Mouse (Mus musculus) adrenal gland, adult 18-20 months (tissue): ENCODE results near the gene Adamts14. TPM values are rescaled to one million over a fixed set of nuclear protein-coding genes. Genes with fewer than 3 reads are reported as not detected.

Experiments
- DNase-seq, 2 experiments: peaks; one replicate each; pipeline ENCODE4 v3.0.0; 2021 to 2022; ENCODE audit warnings: low spot score in 2 of 2
- total RNA-seq, 2 experiments: library from RNA; stranded (reverse); gene quantifications; 1 replicate in 1 of 2; 2 replicates in 1 of 2; pipeline ENCODE4 v1.2.3; 2021

The Adamts14 gene
- total RNA-seq, 2 experiments from 2014 or later, result 1.9 to 2.3 TPM

- DNase-seq, result no peak
Observed at GRCm38 (mm10) chr10:61194611-61195010, 78.6 kb downstream of the Adamts14 start.

DNA sequence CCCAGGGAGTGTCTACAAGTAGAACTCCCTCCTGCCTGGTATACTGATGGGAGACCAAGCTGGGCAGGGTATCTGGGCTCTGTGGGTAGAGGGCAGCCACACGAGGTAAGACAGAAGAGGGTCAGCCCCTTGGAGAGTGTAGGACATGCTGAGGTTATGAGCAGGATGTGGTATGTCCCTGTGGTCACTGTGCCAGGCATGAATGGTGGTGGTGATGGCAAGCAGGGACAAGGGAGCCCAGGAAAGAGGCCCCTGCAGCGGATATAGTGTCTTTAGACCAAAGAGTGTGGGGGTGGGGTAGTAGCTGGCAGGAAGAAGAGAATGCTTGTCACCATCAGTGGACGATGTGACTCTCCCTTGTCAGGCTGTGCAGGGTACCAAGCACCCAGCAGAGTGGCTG is 85.2 kb downstream of the Adamts14 start:
- no peak for DNase-seq

DNA sequence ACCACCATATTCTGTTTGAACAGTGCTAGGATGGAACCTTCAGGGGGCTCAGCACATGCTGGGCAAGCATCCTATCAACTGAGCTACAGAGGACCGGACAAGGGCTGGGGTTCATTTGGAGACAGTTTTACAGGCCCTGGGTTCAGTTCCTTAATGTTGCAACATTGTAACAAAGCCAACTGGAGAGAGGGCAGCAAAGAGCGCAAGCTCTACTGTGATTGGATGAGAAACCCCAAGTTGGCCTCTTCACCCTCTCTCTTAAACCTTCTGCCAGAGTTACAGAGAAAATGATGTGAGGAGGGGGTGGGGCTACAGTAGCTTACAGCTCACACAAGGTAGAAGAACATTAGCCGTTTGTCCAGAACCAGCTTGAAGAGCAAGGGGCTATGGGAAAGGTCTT is 86.2 kb downstream of the Adamts14 start:
- DNase-seq, result no peak

- DNase-seq, result no peak
Observed at GRCm38 (mm10) chr10:61179927-61180326, 93.3 kb downstream of the Adamts14 start.

GRCm38 (mm10) chr10:61178687-61179086 is 94.6 kb downstream of the Adamts14 start:
- DNase-seq, result no peak

DNA sequence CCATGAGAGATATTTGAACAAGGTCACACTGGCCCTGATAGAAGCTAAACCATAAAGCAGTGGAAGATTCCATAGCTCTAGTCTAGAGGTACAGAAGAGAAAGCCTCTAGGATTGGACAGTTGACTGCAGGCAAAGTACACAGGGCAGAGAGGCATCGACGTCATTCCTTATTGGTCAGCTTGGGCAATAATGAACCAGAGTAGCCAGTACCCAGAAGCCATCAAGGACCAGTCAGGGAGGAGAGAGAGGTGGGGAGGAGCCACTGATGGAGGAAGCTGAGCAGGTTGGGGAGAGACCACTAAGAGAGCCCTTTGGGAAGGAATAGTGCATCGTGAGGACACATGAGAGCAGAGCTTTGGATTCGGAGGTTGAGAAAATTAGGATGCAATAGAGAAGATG is 95.5 kb downstream of the Adamts14 start:
- DNase-seq, result no peak

DNA sequence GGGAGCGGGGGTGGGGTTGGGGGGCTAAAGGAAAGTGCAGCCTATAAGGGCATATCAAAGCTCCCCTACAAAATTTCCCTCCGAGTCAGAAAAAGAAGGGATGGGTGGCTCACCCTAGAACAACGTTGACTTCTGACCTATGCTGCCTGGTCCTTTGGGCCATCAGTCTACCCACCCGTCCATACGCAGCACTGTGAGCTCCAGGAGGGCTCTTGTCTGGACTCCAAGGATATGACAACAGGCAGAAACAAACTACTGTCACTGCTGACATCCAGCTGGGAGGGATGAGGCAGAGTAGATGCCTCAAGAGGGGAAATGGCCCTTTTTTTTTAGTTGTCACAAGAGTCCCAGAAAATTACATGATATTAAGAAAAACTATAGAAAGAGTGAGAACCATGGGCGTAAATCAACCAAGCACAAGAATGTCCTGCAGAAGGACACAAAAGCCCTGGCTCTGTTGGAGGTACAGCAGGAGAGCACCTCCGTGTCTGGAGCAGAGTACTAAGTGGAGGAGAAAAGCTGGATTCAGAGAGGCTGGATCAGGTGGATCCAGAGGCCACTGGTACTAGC is 96.9 kb downstream of the Adamts14 start:
- DNase-seq, result no peak

DNA sequence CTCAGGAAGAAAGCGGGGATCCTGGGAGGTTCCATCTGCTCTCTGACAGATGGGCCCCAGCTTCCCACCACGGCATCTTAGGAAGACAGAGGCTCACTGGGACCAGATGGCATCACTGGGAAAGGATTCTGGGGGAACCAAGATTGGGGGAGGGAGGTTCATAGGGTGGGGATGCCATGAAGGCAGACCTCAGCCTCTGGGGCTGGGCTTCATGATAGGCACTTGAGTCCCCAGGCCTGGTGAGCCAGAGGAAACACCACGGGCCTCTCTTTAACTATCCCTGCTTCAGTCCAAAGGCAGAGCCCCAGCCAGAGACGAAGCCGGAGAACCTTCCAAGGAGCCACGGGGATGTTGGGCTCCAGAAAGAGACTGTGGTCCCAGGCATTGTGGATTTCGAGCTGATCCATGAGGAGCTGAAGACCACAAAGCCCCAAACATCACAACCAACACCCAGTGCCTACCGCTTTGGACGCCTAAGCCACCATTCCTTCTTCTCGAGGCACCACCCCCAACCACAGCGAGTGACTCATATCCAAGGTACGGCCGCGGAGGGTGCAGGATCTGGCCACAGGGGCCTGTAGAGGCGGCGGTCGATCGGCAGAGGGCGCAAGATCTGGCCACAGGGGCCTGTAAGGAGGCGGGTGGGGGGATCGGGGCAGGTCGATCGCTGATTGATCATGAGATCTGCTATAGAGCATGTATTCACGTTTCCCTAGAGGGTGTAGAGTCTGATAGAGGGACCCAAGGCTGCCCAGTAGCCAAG is 97.6 kb downstream of the Adamts14 start:
- peak; percentile 14 to 29 for DNase-seq

GRCm38 (mm10) chr10:61174711-61175441 is 98.4 kb downstream of the Adamts14 start:
- DNase-seq, result no peak

DNA sequence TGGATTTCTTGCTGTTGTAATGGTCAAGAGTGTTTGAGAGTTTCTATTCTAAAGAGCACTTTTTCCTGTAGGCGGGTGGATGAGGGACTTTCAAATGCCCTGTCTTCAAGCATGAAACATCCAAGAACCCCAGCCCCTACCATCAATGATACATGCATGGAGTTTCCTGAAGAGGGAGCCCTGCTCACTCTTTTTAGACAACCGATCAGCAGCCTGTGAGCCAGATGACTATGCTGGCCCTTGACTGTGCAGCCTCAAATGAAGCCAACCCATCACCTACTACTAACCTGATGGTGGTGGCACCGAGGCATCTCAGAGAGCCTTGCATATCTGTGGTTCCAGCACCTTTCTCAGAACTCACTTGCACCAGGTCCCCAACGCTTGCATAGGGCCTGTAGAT is 100.7 kb downstream of the Adamts14 start:
- DNase-seq, result no peak

GRCm38 (mm10) chr10:61171654-61172053 is 101.6 kb downstream of the Adamts14 start, which contains the start of gene Tbata:
Gene Tbata, plus strand, starts transcription at chr10:61171954.
- DNase-seq, result no peak

DNA sequence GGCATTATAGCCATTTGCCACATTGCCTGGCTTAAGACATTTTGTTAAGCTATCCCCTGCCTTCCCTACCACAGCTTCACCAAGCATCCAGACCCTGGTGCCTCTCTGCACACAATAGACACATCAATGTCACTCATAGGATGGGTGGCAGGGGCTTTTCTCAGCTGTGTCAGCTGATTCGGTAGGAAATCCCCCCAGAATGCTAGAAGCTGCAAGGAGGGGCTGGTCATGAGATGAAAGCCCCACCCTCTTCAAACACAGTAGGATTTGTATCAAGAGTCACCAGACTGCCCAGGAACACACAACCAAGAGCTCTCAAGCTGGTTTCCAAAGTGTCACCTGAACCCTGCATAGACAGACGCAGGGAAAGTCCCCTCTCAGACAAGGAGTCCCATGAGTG is 104.8 kb downstream of the Adamts14 start:
- DNase-seq, result no peak

DNA sequence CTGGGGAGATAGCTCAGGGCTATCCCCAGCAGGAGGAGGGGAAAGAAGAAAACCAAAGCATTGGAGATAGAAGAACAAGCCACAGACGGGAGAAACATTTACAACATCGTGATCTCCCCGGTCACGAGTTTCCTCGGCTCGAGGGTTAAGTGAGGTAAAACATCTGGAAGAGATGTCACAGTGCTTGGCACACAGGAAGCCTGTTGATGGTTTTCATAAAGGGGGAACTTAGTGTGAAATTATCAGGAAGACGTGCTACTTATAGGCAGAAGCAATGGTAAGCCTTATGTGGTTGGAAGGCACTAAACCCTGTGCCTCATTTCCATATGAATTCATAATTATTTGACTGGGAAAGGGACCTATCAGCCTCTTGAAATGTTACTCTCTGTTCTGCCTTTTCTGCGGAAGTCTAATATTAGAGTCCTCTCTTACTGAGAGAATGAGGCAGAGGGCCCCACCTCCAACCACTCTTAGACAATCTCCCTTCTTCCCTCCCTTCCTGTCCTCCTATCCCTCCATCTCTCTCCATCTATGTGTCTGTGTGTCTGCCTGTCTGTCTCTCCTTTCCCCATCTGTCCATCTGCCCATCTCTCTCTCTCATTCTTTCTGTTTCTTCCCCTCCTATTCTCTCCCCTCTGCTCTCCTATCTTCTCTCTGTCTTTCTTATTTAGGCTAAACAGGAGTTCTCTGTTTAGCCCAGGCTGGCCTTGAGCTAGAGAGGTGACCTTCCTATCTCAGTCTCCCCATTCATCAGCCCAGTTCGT is 105.7 kb downstream of the Adamts14 start:
- no peak for DNase-seq

- no peak for DNase-seq
Observed at GRCm38 (mm10) chr10:61162366-61162765, 110.9 kb downstream of the Adamts14 start.

GRCm38 (mm10) chr10:61160671-61161070 is 112.6 kb downstream of the Adamts14 start:
- DNase-seq, result peak in 1 of 2 experiments; percentile 29

GRCm38 (mm10) chr10:61160089-61160488 is 113.1 kb downstream of the Adamts14 start:
- no peak for DNase-seq

DNA sequence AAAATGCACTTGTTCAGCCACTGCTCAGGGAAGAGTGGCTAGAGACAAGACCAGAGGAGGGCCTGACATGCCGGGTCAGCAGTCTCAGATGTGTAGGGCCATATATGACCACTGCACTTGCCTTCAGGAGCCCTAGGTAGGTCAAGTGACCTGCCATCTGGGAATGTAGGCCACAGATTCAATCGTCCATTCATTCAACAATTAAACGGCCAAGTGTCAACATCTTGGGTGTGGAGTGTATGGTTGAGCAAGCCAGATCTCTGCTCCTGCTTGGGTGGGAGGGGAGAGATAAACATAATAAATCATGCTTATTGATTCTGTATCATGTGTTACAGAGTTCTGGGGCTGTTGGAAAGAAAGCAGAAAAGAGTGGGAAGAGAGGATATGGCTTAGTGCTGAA is 114.6 kb downstream of the Adamts14 start:
- no peak for DNase-seq

- DNase-seq, result no peak
Observed at GRCm38 (mm10) chr10:61156453-61156852, 116.8 kb downstream of the Adamts14 start.

GRCm38 (mm10) chr10:61155611-61156010 is 117.6 kb downstream of the Adamts14 start:
- DNase-seq, result no peak

- DNase-seq, result no peak
Observed at GRCm38 (mm10) chr10:61152131-61152530, 121.1 kb downstream of the Adamts14 start.

- no peak for DNase-seq
Observed at GRCm38 (mm10) chr10:61150616-61151015, 122.6 kb downstream of the Adamts14 start.
